Mouse (Mus musculus) cerebellum, adult 2 months (tissue): ENCODE measurements around the gene Agbl2. TPM values are rescaled to one million over a fixed set of nuclear protein-coding genes. Genes with fewer than 3 reads are reported as not detected.

Experiments used
- DNase-seq, 2 experiments: peaks; one replicate each; pipeline ENCODE4 v3.0.0; 2021
- H3K27ac ChIP-seq: fragments of 200-500 bp; 2 replicates; pipeline ENCODE4 v1.5.1; 2012; ENCODE audit warnings: low read length, control low read depth, inconsistent platforms; ENCODE audit not compliant: insufficient read depth
- H3K27me3 ChIP-seq: fragments of 200-500 bp; 2 replicates; pipeline ENCODE4 v1.6.1; 2012; ENCODE audit warnings: inconsistent platforms, mild to moderate bottlenecking, low read length, moderate library complexity; ENCODE audit not compliant: control insufficient read depth, insufficient read depth
- H3K4me1 ChIP-seq: fragments of 200-500 bp; 2 replicates; pipeline ENCODE4 v1.6.1; 2011; ENCODE audit warnings: low read length; ENCODE audit not compliant: control insufficient read depth, insufficient read depth
- H3K4me3 ChIP-seq: fragments of 200-500 bp; replicated peaks from 2 replicates; pipeline ENCODE3; 2011; ENCODE audit warnings: mild to moderate bottlenecking, low read depth, low read length, control low read depth; ENCODE audit not compliant: insufficient read depth
- CTCF ChIP-seq: fragments of 200-500 bp; IDR thresholded peaks from 2 replicates; pipeline ENCODE4 v1.5.1; 2011; ENCODE audit warnings: low read depth, mild to moderate bottlenecking, control low read depth, low read length, moderate library complexity, borderline replicate concordance; ENCODE audit not compliant: insufficient read depth
- POLR2A ChIP-seq: fragments of 200-500 bp; IDR thresholded peaks from 2 replicates; pipeline ENCODE4 v1.6.1; 2011; ENCODE audit warnings: low read length, control low read depth, borderline replicate concordance; ENCODE audit not compliant: insufficient read depth
- WGBS: fragments of 180-500 bp; shearing (Covaris S2); methylation state at CpG from one replicate; pipeline ENCODE4 v1.1.7; 2018; 5-methylcytosine and 5-hydroxymethylcytosine counted together
- polyA plus RNA-seq: library from polyadenylated mRNA; depleted of rRNA; stranded (reverse); fragments of >200 nt; gene quantifications from 2 replicates; pipeline ENCODE4 v1.2.3, GENCODE M21; 2012

Agbl2 gene
- polyA plus RNA-seq, 1 experiment, result 6.7 TPM

DNA sequence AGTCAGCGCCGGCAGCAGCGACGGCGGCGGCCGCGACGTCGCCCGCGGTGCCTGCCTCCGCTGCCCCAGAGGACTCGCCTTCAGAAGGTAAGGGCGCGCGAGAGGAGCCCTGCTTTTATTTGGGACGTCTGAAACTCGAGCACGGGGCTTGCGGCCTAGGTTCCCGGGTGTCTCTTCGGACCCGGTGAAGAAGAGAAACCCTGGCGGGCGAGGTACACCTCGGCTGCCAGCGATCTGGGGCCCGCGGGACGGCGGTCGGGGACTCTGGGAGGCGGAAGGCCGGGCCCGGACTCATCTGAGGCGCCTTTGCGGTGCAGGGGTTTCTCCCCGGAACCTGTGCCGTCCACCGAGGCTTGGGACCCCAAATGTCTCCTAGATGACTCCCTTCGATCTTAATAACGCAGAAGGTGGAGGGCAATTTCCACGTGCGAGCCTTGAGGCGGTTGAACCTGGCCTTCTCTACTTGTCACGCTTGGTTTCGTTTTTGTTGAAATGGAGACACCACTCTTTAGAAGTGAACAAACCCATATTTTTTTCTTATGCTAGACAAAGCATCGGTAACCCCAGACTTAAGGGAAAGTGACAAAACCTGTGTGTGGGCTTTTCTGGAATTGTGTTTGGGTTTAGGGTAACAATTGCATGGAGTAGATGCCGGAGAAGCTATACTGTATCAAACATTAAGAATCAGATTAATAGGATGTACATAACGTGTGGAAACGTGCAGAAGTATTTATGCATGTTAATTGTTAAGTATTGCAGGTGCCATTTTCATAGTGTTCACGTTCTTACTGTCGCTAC lies 36.6 kb upstream of the Agbl2 start:
- Histone ChIP-seq H3K27ac (peak overlapping the region; percentile 50), H3K27me3 (no peaks in the 10 kb centered on the region), H3K4me3 (peak overlapping the region; percentile 99), H3K4me1 (no peaks in the 10 kb centered on the region)
- no peak for DNase-seq
- under 1% methylated on average over 54 of the region's 54 CpGs for WGBS
- TF ChIP-seq POLR2A, result no peak
- no peak for TF ChIP-seq CTCF

DNA sequence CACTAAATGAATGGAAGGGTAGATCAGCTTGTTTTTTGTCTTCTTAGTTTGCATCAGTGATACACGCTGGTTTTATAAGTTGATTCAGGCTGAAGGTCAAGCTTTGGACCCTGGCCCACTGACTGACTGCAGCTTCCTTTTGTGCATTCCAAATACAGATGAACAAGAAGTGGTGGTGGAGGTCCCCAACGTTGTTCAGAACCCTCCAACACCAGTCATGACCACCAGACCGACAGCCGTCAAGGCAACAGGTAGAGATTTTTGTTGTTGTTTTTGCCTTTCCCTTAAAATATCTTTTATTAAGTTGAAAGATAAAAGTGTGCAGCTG lies 36.0 kb upstream of the Agbl2 start:
- no peak for TF ChIP-seq CTCF
- TF ChIP-seq POLR2A, result no peak
- peak overlapping the region; percentile 99 for H3K4me3 ChIP-seq
- peak in 1 of 2 experiments; percentile 35 for DNase-seq
- H3K4me1 ChIP-seq, result no peaks in the 10 kb centered on the region
- no peak overlapping the region for H3K27ac ChIP-seq
- 1% methylated on average over 4 of the region's 4 CpGs for WGBS
- H3K27me3 ChIP-seq, result no peaks in the 10 kb centered on the region

DNA sequence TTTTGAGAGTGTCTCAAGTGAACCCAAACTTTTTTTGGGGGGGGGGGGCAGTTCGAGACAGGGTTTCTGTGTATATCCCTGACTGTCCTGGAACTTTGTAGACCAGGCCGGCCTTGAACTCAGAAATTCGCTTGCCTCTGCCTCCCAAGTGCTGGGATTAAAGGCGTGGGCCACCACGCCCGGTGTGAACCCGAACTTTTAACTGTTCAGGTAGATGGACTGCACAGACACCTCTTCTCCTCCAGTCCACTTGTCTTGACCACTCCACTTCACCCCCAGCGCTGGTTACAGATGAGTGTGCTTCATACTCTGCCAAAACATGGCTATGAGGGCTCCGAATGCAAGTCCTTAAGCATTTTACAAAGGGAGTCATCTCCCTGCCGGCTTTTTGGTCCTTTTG lies 35.4 kb upstream of the Agbl2 start:
- Histone ChIP-seq H3K4me3 (peak overlapping the region; percentile 4), H3K27me3 (no peaks in the 10 kb centered on the region), H3K27ac (no peak overlapping the region), H3K4me1 (no peaks in the 10 kb centered on the region)
- 91% methylated on average over 10 of the region's 10 CpGs for WGBS
- TF ChIP-seq POLR2A (no peak), CTCF (no peak)
- DNase-seq, result no peak

GRCm38 (mm10) chr2:90749676-90750459 lies 32.7 kb upstream of the Agbl2 start:
- 68% methylated on average over 6 of the region's 6 CpGs for WGBS
- Histone ChIP-seq H3K4me1 (no peaks in the 10 kb centered on the region), H3K27me3 (no peaks in the 10 kb centered on the region), H3K4me3 (no peak overlapping the region), H3K27ac (no peak overlapping the region)
- TF ChIP-seq POLR2A (no peak), CTCF (no peak)
- DNase-seq, result no peak

GRCm38 (mm10) chr2:90753565-90753964 lies 29.0 kb upstream of the Agbl2 start:
- Histone ChIP-seq H3K4me1 (no peaks in the 10 kb centered on the region), H3K27me3 (no peaks in the 10 kb centered on the region), H3K4me3 (no peak overlapping the region), H3K27ac (no peak overlapping the region)
- 89% methylated on average over 2 of the region's 2 CpGs for WGBS
- DNase-seq, result no peak
- TF ChIP-seq POLR2A (no peak), CTCF (no peak)

DNA sequence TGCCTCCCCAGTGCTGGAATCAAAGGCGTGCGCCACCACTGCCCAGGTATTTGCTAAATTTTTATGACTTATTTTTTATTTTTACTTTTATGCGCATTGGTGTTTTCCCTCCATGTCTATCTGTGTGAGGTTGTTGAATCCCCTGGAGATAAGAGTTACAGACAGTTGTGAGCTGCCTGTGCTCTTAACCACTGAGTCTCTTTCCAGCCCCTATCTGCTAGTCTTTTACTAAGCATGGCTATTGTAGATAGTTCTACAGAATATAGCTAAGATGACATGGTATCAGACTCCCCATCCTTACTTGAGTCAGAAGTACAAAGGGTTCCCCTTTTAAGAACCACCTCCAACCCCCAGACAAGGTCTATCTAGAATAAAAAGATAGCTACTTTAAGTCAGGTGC lies 28.3 kb upstream of the Agbl2 start:
- no peak for DNase-seq
- Histone ChIP-seq H3K4me1 (no peaks in the 10 kb centered on the region), H3K27ac (no peak overlapping the region), H3K27me3 (no peaks in the 10 kb centered on the region), H3K4me3 (no peak overlapping the region)
- 98% methylated on average over 3 of the region's 3 CpGs for WGBS
- TF ChIP-seq CTCF, result no peak
- TF ChIP-seq POLR2A, result no peak

DNA sequence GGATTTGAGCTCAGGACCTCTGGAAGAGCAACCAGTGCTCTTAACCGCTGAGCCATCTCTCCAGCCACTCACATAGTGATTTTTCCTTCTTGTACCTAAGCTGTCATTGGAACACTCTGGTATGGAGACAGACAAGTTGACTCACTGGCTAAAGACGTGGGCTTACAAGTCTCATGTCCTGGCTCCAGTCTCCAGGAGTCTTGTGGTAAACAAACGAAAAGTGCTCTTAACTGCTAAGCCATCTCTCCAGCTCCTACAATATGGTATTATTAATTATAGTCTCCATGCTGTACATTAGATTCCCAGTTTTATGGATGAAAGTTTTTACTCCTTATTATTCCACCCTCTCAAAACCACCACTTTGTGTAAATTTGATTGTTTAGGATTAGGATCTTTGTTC lies 17.4 kb upstream of the Agbl2 start:
- H3K4me3 ChIP-seq, result no peak overlapping the region
- 85% methylated on average over 3 of the region's 3 CpGs for WGBS
- no peak for TF ChIP-seq CTCF
- TF ChIP-seq POLR2A, result no peak
- no peaks in the 10 kb centered on the region for H3K4me1 ChIP-seq
- no peak overlapping the region for H3K27ac ChIP-seq
- DNase-seq, result no peak
- no peaks in the 10 kb centered on the region for H3K27me3 ChIP-seq

GRCm38 (mm10) chr2:90781323-90781722 lies 1.2 kb upstream of the Agbl2 start:
- no peaks in the 10 kb centered on the region for H3K27me3 ChIP-seq
- no peak overlapping the region for H3K27ac ChIP-seq
- no peaks in the 10 kb centered on the region for H3K4me1 ChIP-seq
- 47% methylated on average over 3 of the region's 3 CpGs for WGBS
- TF ChIP-seq CTCF (no peak), POLR2A (no peak)
- no peak overlapping the region for H3K4me3 ChIP-seq
- DNase-seq, result no peak
